Mouse (Mus musculus) midbrain, embryonic 12.5 days (tissue): ENCODE data around the gene Traf2. TPM values are rescaled to one million over a fixed set of nuclear protein-coding genes. Genes with fewer than 3 reads are reported as not detected.
A peak's percentile ranks its signal among the peaks of the same experiment; 100 is the strongest.

Source experiments
- ATAC-seq: fragments of 200-750 bp; cut with Nextera tagmentation; 2 replicates; pipeline ENCODE4 v1.8.0; 2017; ENCODE audit warnings: low read depth, moderate TSS enrichment, moderate library complexity; ENCODE audit not compliant: low FRiP score
- H3K27ac ChIP-seq: fragments of 300-500 bp; sonication (generic); replicated peaks from 2 replicates; pipeline ENCODE4 v1.5.1; 2016; ENCODE audit warnings: mild to moderate bottlenecking
- H3K27me3 ChIP-seq: fragments of 300-500 bp; sonication (generic); 2 replicates; pipeline ENCODE4 v1.6.1; 2016; ENCODE audit warnings: mild to moderate bottlenecking
- H3K36me3 ChIP-seq: fragments of 300-500 bp; sonication (generic); 2 replicates; pipeline ENCODE4 v1.6.1; 2016
- H3K4me1 ChIP-seq: fragments of 300-500 bp; sonication (generic); 2 replicates; pipeline ENCODE4 v1.6.1; 2016
- H3K4me2 ChIP-seq: fragments of 300-500 bp; sonication (generic); replicated peaks from 2 replicates; pipeline ENCODE4 v1.6.1; 2016; ENCODE audit warnings: mild to moderate bottlenecking, moderate library complexity
- H3K4me3 ChIP-seq: fragments of 300-500 bp; sonication (generic); 2 replicates; pipeline ENCODE4 v1.5.1; 2016; ENCODE audit warnings: mild to moderate bottlenecking
- H3K9ac ChIP-seq: fragments of 300-500 bp; sonication (generic); replicated peaks from 2 replicates; pipeline ENCODE4 v1.6.1; 2016; ENCODE audit warnings: mild to moderate bottlenecking, moderate library complexity
- H3K9me3 ChIP-seq: fragments of 300-500 bp; sonication (generic); 2 replicates; pipeline ENCODE4 v1.6.1; 2016; ENCODE audit warnings: mild to moderate bottlenecking
- WGBS: fragments of 180-500 bp; shearing (Covaris S2); methylation state at CpG from one replicate; pipeline ENCODE4 v1.1.7; 2016; 5-methylcytosine and 5-hydroxymethylcytosine counted together
- polyA plus RNA-seq: library from polyadenylated mRNA; unstranded; fragments of >200 nt; fragmentation: Nextera tagmentation; extraction: Ambion mirVana; gene quantifications from 2 replicates; pipeline ENCODE4 v1.2.1, GENCODE M21; 2016

Traf2 gene
- polyA plus RNA-seq, 1 experiment from 2014 or later: 32.4 TPM

DNA sequence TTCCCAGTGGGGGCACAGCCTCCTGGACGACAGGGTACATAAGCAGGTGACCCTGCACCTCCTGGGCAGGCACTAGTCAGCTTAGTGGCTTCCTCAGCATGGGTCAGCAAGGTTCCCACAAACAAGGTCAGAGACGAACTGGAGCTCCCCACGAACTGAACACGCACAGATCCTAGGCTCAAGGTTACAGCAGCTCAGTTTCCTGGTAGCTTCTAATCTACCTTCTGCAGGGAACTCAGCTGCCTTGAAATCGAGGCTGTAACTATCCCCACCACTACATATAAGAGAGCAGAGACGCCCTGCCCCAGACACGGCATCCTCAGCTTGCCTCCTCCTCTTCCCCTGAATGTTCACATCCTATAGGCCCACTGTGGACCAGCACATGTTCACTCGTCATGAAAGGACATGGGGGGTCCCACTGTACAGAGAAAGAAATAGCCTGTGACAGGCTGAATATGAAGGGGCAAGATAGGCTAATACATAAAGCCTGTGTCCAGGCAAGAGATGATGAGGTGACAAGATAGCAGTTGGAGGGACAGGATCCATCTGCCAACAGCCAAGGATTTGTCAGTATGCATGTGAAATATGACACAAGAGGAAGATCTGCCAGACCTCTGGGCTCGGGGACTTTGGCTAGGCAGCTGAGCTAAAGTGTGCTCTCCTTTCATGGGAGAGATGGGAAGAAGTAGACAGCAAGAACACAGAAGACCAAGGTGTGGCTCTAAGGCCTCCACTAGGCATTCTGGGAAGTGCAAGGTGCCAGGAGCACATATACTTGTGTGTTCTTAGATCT, 20.0 kb downstream of the Traf2 start:
- Histone ChIP-seq H3K9ac (no peak overlapping the region), H3K36me3 (peaks cover 91% of the 10 kb centered on the region), H3K4me1 (no peaks in the 10 kb centered on the region), H3K4me3 (no peak overlapping the region), H3K27me3 (no peaks in the 10 kb centered on the region), H3K9me3 (no peaks in the 10 kb centered on the region), H3K27ac (no peak overlapping the region), H3K4me2 (no peak overlapping the region)
- no peak for ATAC-seq
- WGBS: 89% methylated on average over 9 of the region's 9 CpGs

- 60% methylated on average over 3 of the region's 3 CpGs for WGBS
- H3K9ac ChIP-seq: no peak overlapping the region
- no peaks in the 10 kb centered on the region for H3K27me3 ChIP-seq
- no peak overlapping the region for H3K4me2 ChIP-seq
- ATAC-seq: no peak
- no peak overlapping the region for H3K27ac ChIP-seq
- H3K9me3 ChIP-seq: no peaks in the 10 kb centered on the region
- H3K4me1 ChIP-seq: no peaks in the 10 kb centered on the region
- H3K4me3 ChIP-seq: no peak overlapping the region
- peaks cover 15% of the 10 kb centered on the region for H3K36me3 ChIP-seq
Observed at GRCm38 (mm10) chr2:25509912-25510311, 36.8 kb downstream of the Traf2 start.

- Histone ChIP-seq H3K4me1 (peaks cover 2% of the 10 kb centered on the region), H3K36me3 (peaks cover 42% of the 10 kb centered on the region), H3K9me3 (no peaks in the 10 kb centered on the region), H3K27ac (no peak overlapping the region), H3K4me3 (no peak overlapping the region), H3K9ac (no peak overlapping the region), H3K4me2 (no peak overlapping the region), H3K27me3 (no peaks in the 10 kb centered on the region)
- ATAC-seq: no peak
- WGBS: 42% methylated on average over 5 of the region's 5 CpGs
Observed at GRCm38 (mm10) chr2:25506964-25507363, 39.8 kb downstream of the Traf2 start.

- over 99% methylated on average over 4 of the region's 4 CpGs for WGBS
- Histone ChIP-seq H3K27me3 (no peaks in the 10 kb centered on the region), H3K9me3 (no peaks in the 10 kb centered on the region), H3K9ac (no peak overlapping the region), H3K4me3 (no peak overlapping the region), H3K4me1 (peaks cover 11% of the 10 kb centered on the region), H3K27ac (no peak overlapping the region), H3K36me3 (peaks cover 42% of the 10 kb centered on the region), H3K4me2 (no peak overlapping the region)
- ATAC-seq: no peak
Observed at GRCm38 (mm10) chr2:25505860-25506259, 40.9 kb downstream of the Traf2 start.

DNA sequence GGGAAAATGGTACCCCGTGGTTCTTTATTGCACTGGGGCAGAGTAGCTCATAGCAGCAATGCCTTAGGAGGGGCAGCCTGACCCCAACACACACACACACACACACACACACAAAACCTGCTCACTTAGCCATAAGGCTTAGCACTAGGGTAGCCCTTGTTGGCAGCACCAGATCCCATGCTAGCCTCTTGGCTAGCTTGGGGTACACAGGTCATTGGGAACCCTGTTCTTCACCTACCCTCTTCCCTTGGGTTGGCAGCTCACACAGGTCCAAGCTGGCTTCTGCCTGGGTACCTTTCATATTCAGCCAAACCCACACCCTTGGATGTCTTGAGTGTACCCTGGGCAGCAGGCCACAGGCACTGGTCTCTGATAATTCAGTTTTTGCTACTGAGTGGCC, 41.7 kb downstream of the Traf2 start:
- Histone ChIP-seq H3K27me3 (no peaks in the 10 kb centered on the region), H3K9ac (no peak overlapping the region), H3K36me3 (peaks cover 42% of the 10 kb centered on the region), H3K9me3 (no peaks in the 10 kb centered on the region), H3K4me3 (no peak overlapping the region), H3K27ac (no peak overlapping the region), H3K4me2 (no peak overlapping the region), H3K4me1 (peaks cover 15% of the 10 kb centered on the region)
- 94% methylated on average over 1 of the region's 1 CpGs for WGBS
- no peak for ATAC-seq

- no peaks in the 10 kb centered on the region for H3K27me3 ChIP-seq
- H3K27ac ChIP-seq: no peak overlapping the region
- H3K4me1 ChIP-seq: peaks cover 16% of the 10 kb centered on the region
- no peak for ATAC-seq
- no peaks in the 10 kb centered on the region for H3K9me3 ChIP-seq
- H3K9ac ChIP-seq: no peak overlapping the region
- H3K4me2 ChIP-seq: no peak overlapping the region
- 96% methylated on average over 19 of the region's 19 CpGs for WGBS
- peaks cover 42% of the 10 kb centered on the region for H3K36me3 ChIP-seq
- H3K4me3 ChIP-seq: no peak overlapping the region
Observed at GRCm38 (mm10) chr2:25504538-25504937, 42.2 kb downstream of the Traf2 start.

GRCm38 (mm10) chr2:25502726-25503125, 44.0 kb downstream of the Traf2 start:
- 0 out of 2 replicates have a peak overlapping the region, but pooled peaks have one; percentile 92 for H3K4me2 ChIP-seq
- H3K9ac ChIP-seq: no peak overlapping the region
- peaks cover 16% of the 10 kb centered on the region for H3K4me1 ChIP-seq
- H3K4me3 ChIP-seq: no peak overlapping the region
- H3K27ac ChIP-seq: no peak overlapping the region
- 88% methylated on average over 3 of the region's 3 CpGs for WGBS
- ATAC-seq: no peak
- no peaks in the 10 kb centered on the region for H3K27me3 ChIP-seq
- H3K36me3 ChIP-seq: peaks cover 42% of the 10 kb centered on the region
- H3K9me3 ChIP-seq: no peaks in the 10 kb centered on the region

DNA sequence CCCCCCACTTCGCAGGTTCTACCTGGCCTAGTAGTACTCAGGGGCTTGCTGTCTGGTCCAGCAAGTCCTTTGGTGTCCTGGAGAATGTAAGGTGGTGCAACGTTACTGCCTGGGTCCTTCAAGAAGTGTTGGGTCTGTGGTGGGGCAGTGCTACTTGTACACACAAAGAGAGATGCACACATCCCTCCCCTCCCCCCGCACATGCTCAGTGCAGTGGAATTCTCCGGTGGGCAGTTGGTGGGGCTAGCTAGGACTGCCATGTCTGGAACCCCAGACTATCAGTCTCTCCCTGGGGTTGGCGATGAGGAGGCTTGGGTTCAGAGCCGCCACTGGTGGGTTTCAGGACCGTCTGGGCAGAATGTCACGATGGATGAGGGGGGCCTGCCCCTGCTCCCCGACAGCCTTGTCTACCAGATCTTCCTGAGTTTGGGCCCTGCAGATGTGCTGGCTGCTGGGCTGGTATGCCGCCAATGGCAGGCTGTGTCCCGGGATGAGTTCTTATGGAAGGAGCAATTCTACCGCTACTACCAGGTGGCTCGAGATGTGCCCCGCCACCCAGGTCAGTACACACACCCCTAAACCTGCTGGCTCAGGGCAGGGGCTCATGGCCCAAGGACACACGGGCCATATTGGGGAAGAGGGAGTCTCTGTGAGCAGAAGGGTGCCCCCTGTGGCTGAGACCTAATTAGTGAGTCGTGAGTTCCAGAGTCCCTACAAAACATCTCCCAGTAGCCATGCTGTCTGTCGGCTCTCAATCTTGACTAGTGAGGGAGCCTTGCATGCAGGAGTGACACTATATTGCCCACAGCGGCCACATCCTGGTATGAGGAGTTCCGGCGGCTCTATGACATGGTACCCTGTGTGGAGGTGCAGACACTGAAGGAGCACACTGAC, 44.9 kb downstream of the Traf2 start, which contains the start of gene C8g:
Gene C8g, minus strand, starts transcription at position 127 of the 894 bp plus-strand sequence.
- peaks cover 42% of the 10 kb centered on the region for H3K36me3 ChIP-seq
- peak within 1 kb of the TSS; percentile 66 for H3K4me3 ChIP-seq
- 79% methylated on average over 20 of the region's 20 CpGs for WGBS
- H3K27ac ChIP-seq: peak within 1 kb of the TSS; percentile 52
- ATAC-seq: no peak
- peak within 1 kb of the TSS; percentile 89 for H3K9ac ChIP-seq
- no peaks in the 10 kb centered on the region for H3K27me3 ChIP-seq
- H3K9me3 ChIP-seq: no peaks in the 10 kb centered on the region
- peaks cover 16% of the 10 kb centered on the region for H3K4me1 ChIP-seq
- H3K4me2 ChIP-seq: peak within 1 kb of the TSS; percentile 92

- Histone ChIP-seq H3K4me3 (peak within 1 kb of the TSS; percentile 66), H3K27me3 (no peaks in the 10 kb centered on the region), H3K9me3 (no peaks in the 10 kb centered on the region), H3K36me3 (peaks cover 36% of the 10 kb centered on the region), H3K27ac (peak within 1 kb of the TSS; percentile 52), H3K4me1 (peaks cover 16% of the 10 kb centered on the region), H3K4me2 (peak within 1 kb of the TSS; percentile 92), H3K9ac (peak within 1 kb of the TSS; percentile 89)
- 2% methylated on average over 41 of the region's 44 CpGs for WGBS
- peak; percentile 86 for ATAC-seq
Observed at GRCm38 (mm10) chr2:25500576-25501405, 45.9 kb downstream of the Traf2 start, which contains the start of gene Fbxw5. Gene Fbxw5 (plus strand): TSS chr2:25500750.

- peak overlapping the region; percentile 57 for H3K4me2 ChIP-seq
- H3K9ac ChIP-seq: peak overlapping the region; percentile 89
- WGBS: 72% methylated on average over 6 of the region's 6 CpGs
- H3K9me3 ChIP-seq: no peaks in the 10 kb centered on the region
- H3K36me3 ChIP-seq: peaks cover 29% of the 10 kb centered on the region
- H3K27ac ChIP-seq: no peak overlapping the region
- H3K27me3 ChIP-seq: no peaks in the 10 kb centered on the region
- peaks cover 16% of the 10 kb centered on the region for H3K4me1 ChIP-seq
- peak overlapping the region; percentile 66 for H3K4me3 ChIP-seq
- ATAC-seq: peak; percentile 61; the same call in 1 of the 2 replicates
Observed at GRCm38 (mm10) chr2:25500071-25500575, 46.6 kb downstream of the Traf2 start.
